Mouse (Mus musculus) embryonic facial prominence, embryonic 14.5 days (tissue): ENCODE measurements around the gene Scrn1. TPM values are rescaled to one million over a fixed set of nuclear protein-coding genes. Genes with fewer than 3 reads are reported as not detected.

Experiments
- ATAC-seq: fragments of 200-750 bp; cut with Nextera tagmentation; 2 replicates; pipeline ENCODE4 v1.8.0; 2017; ENCODE audit warnings: low read depth, moderate number of reproducible peaks, moderate TSS enrichment
- DNase-seq: peaks from one replicate; pipeline ENCODE4 v3.0.0-alpha.2; 2015; ENCODE audit warnings: low spot score
- H3K27ac ChIP-seq: fragments of 300-500 bp; sonication (generic); replicated peaks from 2 replicates; pipeline ENCODE4 v1.5.1; 2014; ENCODE audit warnings: low read depth, mild to moderate bottlenecking, low read length, moderate library complexity
- H3K27me3 ChIP-seq: fragments of 300-500 bp; sonication (generic); replicated peaks from 2 replicates; pipeline ENCODE4 v1.6.1; 2014; ENCODE audit warnings: low read length; ENCODE audit not compliant: control insufficient read depth, insufficient read depth
- H3K36me3 ChIP-seq: fragments of 300-500 bp; sonication (generic); 2 replicates; pipeline ENCODE4 v1.6.1; 2014; ENCODE audit warnings: low read length, mixed read lengths; ENCODE audit not compliant: control insufficient read depth, insufficient read depth
- H3K4me1 ChIP-seq: fragments of 300-500 bp; sonication (generic); 2 replicates; pipeline ENCODE4 v1.6.1; 2014; ENCODE audit warnings: antibody characterized with exemption, low read length; ENCODE audit not compliant: control insufficient read depth, insufficient read depth
- H3K4me2 ChIP-seq: fragments of 300-500 bp; sonication (generic); 2 replicates; pipeline ENCODE4 v1.6.1; 2014; ENCODE audit warnings: low read depth, mild to moderate bottlenecking, low read length, moderate library complexity, mixed read lengths
- H3K4me3 ChIP-seq: fragments of 300-500 bp; sonication (generic); 2 replicates; pipeline ENCODE4 v1.5.1; 2014; ENCODE audit warnings: low read depth, mild to moderate bottlenecking, low read length
- H3K9ac ChIP-seq: fragments of 300-500 bp; sonication (generic); 2 replicates; pipeline ENCODE4 v1.6.1; 2014; ENCODE audit warnings: low read depth, mild to moderate bottlenecking, low read length, moderate library complexity, mixed read lengths
- H3K9me3 ChIP-seq: fragments of 300-500 bp; sonication (generic); 2 replicates; pipeline ENCODE4 v1.6.1; 2016; ENCODE audit warnings: low read length; ENCODE audit not compliant: control insufficient read depth
- WGBS: fragments of 180-500 bp; shearing (Covaris S2); extraction: QIAGEN DNeasy Blood & Tissue Kit; methylation state at CpG from one replicate; pipeline ENCODE4 v1.1.7; 2014; 5-methylcytosine and 5-hydroxymethylcytosine counted together
- polyA plus RNA-seq: library from polyadenylated mRNA; unstranded; fragments of >200 nt; fragmentation: Nextera tagmentation; extraction: Ambion mirVana; gene quantifications from 2 replicates; pipeline ENCODE4 v1.2.1, GENCODE M21; 2014

The Scrn1 gene
- polyA plus RNA-seq, 1 experiment from 2014 or later: 12.8 TPM

DNA sequence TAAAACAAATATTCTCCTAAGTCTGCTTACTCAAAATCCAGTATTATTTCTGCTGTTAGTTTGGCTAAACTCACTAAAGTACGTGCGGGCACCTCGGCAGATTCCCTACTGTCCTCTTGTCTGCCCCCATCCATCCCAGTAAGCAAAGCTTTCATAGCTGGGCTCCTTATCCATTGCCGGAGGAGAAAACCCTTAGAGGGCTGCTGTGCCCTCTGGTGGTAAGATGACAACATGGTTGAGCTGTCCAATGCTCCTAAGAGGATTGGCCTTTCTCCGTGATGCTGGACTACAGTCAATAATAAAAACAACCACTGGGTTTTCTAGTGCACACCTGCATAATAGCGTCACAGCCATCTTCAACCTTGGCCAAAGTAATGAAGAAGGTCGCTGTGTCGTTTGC is 59.3 kb downstream of the Scrn1 start:
- Histone ChIP-seq H3K4me2 (no peak overlapping the region), H3K27ac (no peak overlapping the region), H3K36me3 (no peaks in the 10 kb centered on the region), H3K4me1 (peaks cover 12% of the 10 kb centered on the region; the same call in 1 of the 2 replicates), H3K27me3 (no peaks in the 10 kb centered on the region), H3K9ac (no peak overlapping the region), H3K9me3 (no peaks in the 10 kb centered on the region), H3K4me3 (no peak overlapping the region)
- WGBS: 42% methylated on average over 8 of the region's 8 CpGs
- ATAC-seq (no peak), DNase-seq (peak; percentile 72)

DNA sequence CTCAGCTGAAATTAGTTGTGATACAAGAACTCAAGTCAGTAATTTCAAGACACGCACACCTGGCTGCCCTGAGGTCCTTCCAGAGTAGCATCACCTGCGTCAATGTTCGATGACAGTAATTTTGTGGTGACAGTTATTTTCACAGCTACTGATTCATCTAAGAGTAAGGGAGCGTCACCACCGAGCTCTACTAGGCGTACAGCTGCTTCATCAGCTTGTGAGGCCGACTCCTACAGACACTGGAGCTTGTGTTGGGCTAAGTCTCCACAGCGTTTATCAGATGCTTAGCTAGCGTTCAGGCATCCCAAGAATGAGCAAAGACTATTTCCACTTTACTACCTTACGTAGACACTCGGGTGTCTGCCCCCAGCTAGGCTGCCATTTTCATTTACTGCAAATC is 60.0 kb downstream of the Scrn1 start:
- Histone ChIP-seq H3K4me2 (no peak overlapping the region), H3K36me3 (no peaks in the 10 kb centered on the region), H3K9ac (no peak overlapping the region), H3K9me3 (no peaks in the 10 kb centered on the region), H3K4me1 (peaks cover 12% of the 10 kb centered on the region; the same call in 1 of the 2 replicates), H3K27ac (no peak overlapping the region), H3K4me3 (no peak overlapping the region), H3K27me3 (no peaks in the 10 kb centered on the region)
- ATAC-seq: no peak
- DNase-seq: no peak
- 76% methylated on average over 11 of the region's 11 CpGs for WGBS

GRCm38 (mm10) chr6:54502661-54503115 is 63.6 kb downstream of the Scrn1 start:
- WGBS: 69% methylated on average over 6 of the region's 6 CpGs
- Histone ChIP-seq H3K4me3 (no peak overlapping the region), H3K27ac (no peak overlapping the region)

DNA sequence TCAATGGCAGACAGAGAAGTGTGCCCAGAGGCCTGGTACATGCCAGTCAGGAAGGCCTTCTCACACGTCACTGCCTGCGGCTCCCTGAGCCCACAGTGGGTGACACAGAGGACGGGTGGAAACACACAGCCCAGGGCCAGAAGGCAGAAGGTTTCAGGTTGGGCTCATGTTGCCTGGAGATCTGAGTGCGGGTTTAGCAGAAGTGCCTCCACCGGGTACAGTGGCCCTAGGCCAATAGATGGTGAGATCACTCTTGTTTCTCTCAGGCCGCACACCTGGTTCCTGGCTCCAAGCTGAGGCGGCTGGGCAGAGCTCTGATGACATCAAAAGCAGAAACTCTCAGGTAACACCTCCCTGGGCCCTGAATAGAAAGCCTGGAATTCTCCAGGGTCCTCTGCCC is 70.1 kb downstream of the Scrn1 start:
- H3K9ac ChIP-seq: no peak overlapping the region
- DNase-seq (no peak), ATAC-seq (peak; percentile 41; the same call in 1 of the 2 replicates)
- no peaks in the 10 kb centered on the region for H3K27me3 ChIP-seq
- H3K4me3 ChIP-seq: no peak overlapping the region
- H3K4me2 ChIP-seq: no peak overlapping the region
- peaks cover 3% of the 10 kb centered on the region; the same call in 1 of the 2 replicates for H3K9me3 ChIP-seq
- no peaks in the 10 kb centered on the region for H3K36me3 ChIP-seq
- no peaks in the 10 kb centered on the region for H3K4me1 ChIP-seq
- no peak overlapping the region for H3K27ac ChIP-seq
- WGBS: 69% methylated on average over 7 of the region's 7 CpGs

More at GRCm38 (mm10) chr6:54502661-54503115, 63.6 kb downstream of the Scrn1 start:
- no peak overlapping the region for H3K9ac ChIP-seq
- no peak overlapping the region for H3K4me2 ChIP-seq
- H3K36me3 ChIP-seq: no peaks in the 10 kb centered on the region
- peaks cover 2% of the 10 kb centered on the region; the same call in 1 of the 2 replicates for H3K4me1 ChIP-seq
- no peak for DNase-seq
- H3K27me3 ChIP-seq: no peaks in the 10 kb centered on the region
- no peak for ATAC-seq
- H3K9me3 ChIP-seq: peaks cover 3% of the 10 kb centered on the region; the same call in 1 of the 2 replicates

DNA sequence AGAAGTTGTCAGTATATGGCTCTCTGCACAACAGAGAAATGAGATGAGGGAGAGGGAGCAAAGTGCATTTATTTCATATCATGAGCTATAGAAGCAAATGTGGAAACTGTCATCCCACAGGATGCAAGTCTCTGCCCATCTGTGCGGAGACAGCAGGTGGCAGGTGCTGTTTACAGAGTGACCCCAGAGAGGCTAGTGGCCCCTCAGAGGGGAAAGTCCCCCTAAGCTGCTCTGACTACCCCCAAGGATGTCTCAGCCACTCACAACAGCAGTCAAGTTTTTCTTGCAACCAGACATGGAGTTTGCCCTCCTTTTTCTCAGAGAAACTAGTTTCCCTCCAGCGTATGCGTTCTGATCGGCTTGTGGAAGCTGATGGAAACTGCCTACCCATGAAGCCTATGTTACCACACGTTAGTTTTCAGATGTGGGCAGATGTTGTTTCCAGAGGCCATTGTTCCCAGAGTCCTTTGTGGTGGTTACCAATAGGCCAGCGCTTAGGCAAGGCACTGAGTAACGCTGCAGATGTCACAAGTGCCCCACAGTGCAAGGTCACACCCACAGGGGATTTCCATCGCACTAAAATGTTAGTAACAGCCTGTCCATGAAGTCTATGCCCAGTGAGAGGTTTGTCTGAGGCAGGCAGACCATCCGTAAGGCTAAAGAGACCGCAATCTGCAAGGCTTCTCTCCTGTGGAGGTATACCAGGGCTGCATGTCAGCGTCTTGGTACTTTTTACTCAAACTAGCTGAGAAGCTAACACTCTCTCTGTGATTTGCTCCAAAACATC is 71.5 kb downstream of the Scrn1 start:
- H3K4me1 ChIP-seq: no peaks in the 10 kb centered on the region
- no peak for ATAC-seq
- H3K36me3 ChIP-seq: no peaks in the 10 kb centered on the region
- H3K9me3 ChIP-seq: peaks cover 2% of the 10 kb centered on the region; the same call in 1 of the 2 replicates
- DNase-seq: no peak
- H3K4me2 ChIP-seq: no peak overlapping the region
- no peak overlapping the region for H3K9ac ChIP-seq
- no peak overlapping the region for H3K27ac ChIP-seq
- H3K4me3 ChIP-seq: no peak overlapping the region
- WGBS: 72% methylated on average over 11 of the region's 11 CpGs
- no peaks in the 10 kb centered on the region for H3K27me3 ChIP-seq

- no peak overlapping the region for H3K4me2 ChIP-seq
- no peak for ATAC-seq
Observed at GRCm38 (mm10) chr6:54494097-54494496, 72.2 kb downstream of the Scrn1 start.

DNA sequence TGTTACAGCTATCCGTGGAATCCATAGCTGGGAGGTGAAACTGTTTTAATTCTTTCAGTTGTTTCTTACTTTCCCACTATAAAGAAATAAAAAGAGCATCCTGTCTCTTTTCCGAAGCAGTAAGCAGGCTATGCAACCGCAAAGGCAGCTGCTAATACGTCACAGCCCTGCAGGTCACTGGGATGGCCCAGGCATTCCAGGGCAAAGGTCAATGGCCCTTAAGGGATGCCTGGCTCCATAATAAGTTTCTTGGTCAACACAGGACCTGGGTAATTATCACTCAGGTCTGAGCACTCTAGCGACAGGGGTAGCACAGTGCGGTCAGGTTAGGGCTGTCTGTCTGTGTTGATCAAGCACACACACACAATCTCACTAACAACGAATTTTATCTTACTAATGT is 75.2 kb downstream of the Scrn1 start:
- no peaks in the 10 kb centered on the region for H3K36me3 ChIP-seq
- no peak for DNase-seq
- no peaks in the 10 kb centered on the region for H3K9me3 ChIP-seq
- no peak overlapping the region for H3K4me3 ChIP-seq
- H3K9ac ChIP-seq: no peak overlapping the region
- H3K27ac ChIP-seq: no peak overlapping the region
- no peaks in the 10 kb centered on the region for H3K27me3 ChIP-seq
- H3K4me2 ChIP-seq: no peak overlapping the region
- H3K4me1 ChIP-seq: no peaks in the 10 kb centered on the region
- WGBS: 47% methylated on average over 7 of the region's 7 CpGs
- ATAC-seq: no peak

More at GRCm38 (mm10) chr6:54494097-54494496, 72.2 kb downstream of the Scrn1 start:
- Histone ChIP-seq H3K9me3 (no peaks in the 10 kb centered on the region), H3K36me3 (no peaks in the 10 kb centered on the region), H3K4me1 (no peaks in the 10 kb centered on the region), H3K9ac (no peak overlapping the region), H3K4me3 (no peak overlapping the region), H3K27ac (no peak overlapping the region), H3K27me3 (no peaks in the 10 kb centered on the region)
- DNase-seq: no peak

- H3K27ac ChIP-seq: no peak overlapping the region
- H3K4me3 ChIP-seq: peak overlapping the region; percentile 33
- H3K9ac ChIP-seq: no peak overlapping the region; the same call in 1 of the 2 replicates
- 40% methylated on average over 6 of the region's 6 CpGs for WGBS
- H3K36me3 ChIP-seq: no peaks in the 10 kb centered on the region
- no peak for ATAC-seq
- no peak for DNase-seq
- 0 out of 2 replicates have a peak, but pooled peaks cover 4% of the 10 kb centered on the region for H3K4me1 ChIP-seq
- H3K27me3 ChIP-seq: peaks cover 4% of the 10 kb centered on the region; the same call in 1 of the 2 replicates
- H3K4me2 ChIP-seq: peak overlapping the region; percentile 59
- no peaks in the 10 kb centered on the region for H3K9me3 ChIP-seq
Observed at GRCm38 (mm10) chr6:54485973-54486569, 80.2 kb downstream of the Scrn1 start.
